Comparison of ENCODE assay signal across 10 mouse cellular contexts in genomic region chr11:68199801-68200423, GRCm38 (mm10).
DNase-seq lines count a peak whose midpoint lies in the region; ATAC-seq lines count a peak whose summit lies in the region.
"Had no signal": no experiment of that assay in that cellular context is flagged by ENCODE, and none has a peak within 500 bp of the region (broad histone marks: within the 10 kb centered on the region; RNA-seq: fewer than 3 reads in every experiment).

No protein-coding gene starts in this region.

- peak; percentile 88 for DNase-seq in thymus, postnatal 0 days (ENCODE audit: low spot score)
- no peak for DNase-seq in layer of hippocampus, adult 11-12 months (ENCODE audit: low spot score)
- no peak for DNase-seq in ovary, adult 18-20 months (ENCODE audit: low spot score)
- no peak for DNase-seq in layer of hippocampus, postnatal 10 days (ENCODE audit: low spot score in 2 of 2)

- peak overlapping the region; percentile 36; the same call in 1 of the 2 replicates for H3K27ac ChIP-seq in hindbrain, embryonic 12.5 days
- H3K27ac ChIP-seq in hindbrain, embryonic 16.5 days (ENCODE audit: low read depth, low read length) = no peak overlapping the region
- peak overlapping the region; percentile 63 for H3K27ac ChIP-seq in lung, embryonic 15.5 days
- H3K27ac ChIP-seq: layer of hippocampus, adult 2 months had no signal

- 31% methylated on average over 10 of the region's 10 CpGs for WGBS in hindbrain, embryonic 12.5 days
- 31% methylated on average over 10 of the region's 10 CpGs for WGBS in hindbrain, embryonic 16.5 days
- 13% methylated on average over 10 of the region's 10 CpGs for WGBS in lung, embryonic 15.5 days

- no peaks in the 10 kb centered on the region for H3K36me3 ChIP-seq in hindbrain, embryonic 12.5 days
- H3K36me3 ChIP-seq in hindbrain, embryonic 16.5 days (ENCODE audit: control insufficient read depth, insufficient read depth, low read length) = no peaks in the 10 kb centered on the region
- no peaks in the 10 kb centered on the region for H3K36me3 ChIP-seq in lung, embryonic 15.5 days

- H3K27me3 ChIP-seq in hindbrain, embryonic 12.5 days = no peaks in the 10 kb centered on the region
- H3K27me3 ChIP-seq in hindbrain, embryonic 16.5 days (replicated peaks; ENCODE audit: control insufficient read depth, insufficient read depth, low read length) = no peaks in the 10 kb centered on the region
- H3K27me3 ChIP-seq in lung, embryonic 15.5 days = no peaks in the 10 kb centered on the region

- H3K9ac ChIP-seq in hindbrain, embryonic 12.5 days = no peak overlapping the region
- H3K9ac ChIP-seq in hindbrain, embryonic 16.5 days (ENCODE audit: low read depth, low read length) = no peak overlapping the region
- no peak overlapping the region for H3K9ac ChIP-seq in lung, embryonic 15.5 days

- ATAC-seq in hindbrain, embryonic 12.5 days (ENCODE audit: low FRiP score) = no peak
- no peak for ATAC-seq in hindbrain, embryonic 16.5 days
- peak; percentile 32 for ATAC-seq in inflammation-experienced regulatory T-cells, adult 6 months
- no peak; the same call in 1 of the 2 replicates for ATAC-seq in lung, embryonic 15.5 days (ENCODE audit: borderline replicate concordance, extremely low read depth, low FRiP score, low TSS enrichment)
- ATAC-seq: midbrain, embryonic 16.5 days had no signal

- H3K4me3 ChIP-seq in hindbrain, embryonic 12.5 days = no peak overlapping the region
- H3K4me3 ChIP-seq in hindbrain, embryonic 16.5 days (ENCODE audit: low read length) = no peak overlapping the region
- H3K4me3 ChIP-seq in lung, embryonic 15.5 days = no peak overlapping the region
- H3K4me3 ChIP-seq: layer of hippocampus, adult 2 months had no signal

- peaks cover 44% of the 10 kb centered on the region for H3K4me1 ChIP-seq in hindbrain, embryonic 12.5 days
- peaks cover 18% of the 10 kb centered on the region for H3K4me1 ChIP-seq in hindbrain, embryonic 16.5 days (ENCODE audit: control insufficient read depth, insufficient read depth, low read depth, low read length)
- H3K4me1 ChIP-seq in lung, embryonic 15.5 days = peaks cover 61% of the 10 kb centered on the region

- H3K4me2 ChIP-seq in hindbrain, embryonic 12.5 days (replicated peaks) = no peak overlapping the region
- no peak overlapping the region for H3K4me2 ChIP-seq in hindbrain, embryonic 16.5 days (ENCODE audit: low read length)
- no peak overlapping the region for H3K4me2 ChIP-seq in lung, embryonic 15.5 days

- no peaks in the 10 kb centered on the region for H3K9me3 ChIP-seq in hindbrain, embryonic 12.5 days (replicated peaks)
- H3K9me3 ChIP-seq in hindbrain, embryonic 16.5 days (ENCODE audit: control insufficient read depth, low read length) = no peaks in the 10 kb centered on the region
- no peaks in the 10 kb centered on the region for H3K9me3 ChIP-seq in lung, embryonic 15.5 days
